Mouse (Mus musculus): ENCODE measurements around the gene Phactr2. TPM values are rescaled to one million over a fixed set of nuclear protein-coding genes. Genes with fewer than 3 reads are reported as not detected.

Phactr2 gene
- polyA plus RNA-seq, 1 experiment from 2014 or later = 70.5 TPM

DNA sequence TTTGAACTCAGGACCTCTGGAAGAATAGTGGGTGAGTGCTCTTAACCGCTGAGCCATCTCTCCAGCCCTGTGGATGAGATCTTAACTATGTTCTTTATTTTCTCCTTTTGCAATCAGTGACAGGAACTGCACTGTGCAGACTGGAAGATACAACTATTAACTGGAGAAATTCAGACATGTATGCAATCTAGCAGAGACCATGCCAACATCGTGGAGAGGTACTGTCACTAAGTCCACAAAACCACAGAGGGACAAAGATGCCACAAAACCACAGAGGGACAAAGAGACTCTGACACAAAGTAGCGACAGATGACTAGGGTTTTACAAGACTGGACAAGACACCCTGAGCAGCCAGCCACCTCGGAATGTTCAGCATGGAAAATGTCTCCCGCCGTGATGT, 30.6 kb downstream of the Phactr2 start:
- Histone ChIP-seq H3K36me3 (ENCODE audit: control insufficient read depth, insufficient read depth, low read length) (no peaks in the 10 kb centered on the region), H3K4me2 (no peak overlapping the region), H3K27me3 (ENCODE audit: control insufficient read depth, insufficient read depth, low read length) (no peaks in the 10 kb centered on the region), H3K4me1 (ENCODE audit: control insufficient read depth, insufficient read depth, low read length) (0 out of 2 replicates have a peak, but pooled peaks cover 3% of the 10 kb centered on the region), H3K9ac (ENCODE audit: low read depth, low read length) (no peak overlapping the region), H3K9me3 (replicated peaks; ENCODE audit: control insufficient read depth, low read length) (no peaks in the 10 kb centered on the region), H3K4me3 (ENCODE audit: low read depth, low read length) (no peak overlapping the region), H3K27ac (ENCODE audit: low read depth, low read length) (no peak overlapping the region)
- WGBS (ENCODE audit: insufficient replicate concordance) = 82% methylated on average over 6 of the region's 6 CpGs
- ATAC-seq (replicated peaks; ENCODE audit: insufficient number of reproducible peaks, low FRiP score, low TSS enrichment) = no peak

DNA sequence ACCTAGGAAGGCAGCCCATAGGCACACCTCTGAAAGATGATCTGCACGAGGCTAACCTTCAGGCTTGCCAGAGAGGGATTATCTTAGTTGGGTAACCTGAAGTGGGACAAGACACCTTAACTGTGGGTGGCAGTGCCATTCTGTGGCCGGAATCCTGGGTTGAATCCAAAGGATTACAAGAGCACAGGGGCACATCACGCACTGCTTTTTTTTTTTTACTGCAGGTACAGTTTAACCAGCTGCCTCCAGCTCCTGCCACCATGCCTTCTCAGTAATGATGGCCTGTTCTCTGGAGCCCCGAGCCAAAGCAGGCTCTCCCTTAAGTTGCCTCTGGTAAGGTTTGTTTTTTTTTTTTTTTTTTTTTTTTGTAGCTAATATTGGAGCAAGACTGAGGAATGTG, 33.9 kb downstream of the Phactr2 start:
- no peak for ATAC-seq (replicated peaks; ENCODE audit: insufficient number of reproducible peaks, low FRiP score, low TSS enrichment)
- Histone ChIP-seq H3K4me1 (ENCODE audit: control insufficient read depth, insufficient read depth, low read length) (peaks cover 5% of the 10 kb centered on the region; the same call in 1 of the 2 replicates), H3K27ac (ENCODE audit: low read depth, low read length) (no peak overlapping the region), H3K4me2 (no peak overlapping the region), H3K27me3 (ENCODE audit: control insufficient read depth, insufficient read depth, low read length) (no peaks in the 10 kb centered on the region), H3K9ac (ENCODE audit: low read depth, low read length) (no peak overlapping the region), H3K4me3 (ENCODE audit: low read depth, low read length) (no peak overlapping the region), H3K9me3 (replicated peaks; ENCODE audit: control insufficient read depth, low read length) (no peaks in the 10 kb centered on the region), H3K36me3 (ENCODE audit: control insufficient read depth, insufficient read depth, low read length) (no peaks in the 10 kb centered on the region)
- WGBS (ENCODE audit: insufficient replicate concordance) = 81% methylated on average over 4 of the region's 4 CpGs

DNA sequence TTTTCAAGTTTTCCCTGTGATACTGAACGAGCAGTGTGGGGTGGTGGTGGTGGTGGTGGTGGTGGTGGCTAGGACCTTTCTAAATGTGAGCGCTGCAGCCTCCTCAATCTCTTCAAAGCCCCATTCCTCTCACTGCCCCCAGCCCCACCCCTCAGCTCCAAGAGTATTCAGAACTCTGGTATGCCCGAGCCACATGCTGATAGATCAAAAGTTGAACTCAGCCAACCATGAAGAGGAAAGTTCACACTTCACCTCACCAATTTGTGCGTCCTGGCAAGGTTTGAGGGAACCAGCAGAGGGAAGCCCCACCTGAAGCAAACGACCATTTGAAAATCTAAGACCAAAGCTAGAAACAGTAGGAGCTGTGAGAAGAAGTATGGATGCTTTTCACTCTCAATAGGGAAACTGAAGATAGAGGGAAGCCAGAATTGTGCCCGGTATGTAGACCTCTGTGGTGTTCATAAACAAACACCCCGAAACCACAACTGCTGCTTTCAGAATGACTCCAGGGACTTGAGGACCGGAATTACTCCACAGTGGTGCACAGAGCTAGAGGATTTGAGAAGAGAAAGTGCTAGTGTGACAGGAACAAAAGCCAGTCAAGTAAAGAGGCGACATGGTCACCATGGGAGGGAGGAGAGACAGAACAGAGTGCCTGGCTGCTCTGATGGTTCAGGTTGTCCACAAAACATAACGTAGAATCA, 35.9 kb downstream of the Phactr2 start:
- Histone ChIP-seq H3K36me3 (ENCODE audit: control insufficient read depth, insufficient read depth, low read length) (no peaks in the 10 kb centered on the region), H3K4me3 (ENCODE audit: low read depth, low read length) (no peak overlapping the region), H3K27ac (ENCODE audit: low read depth, low read length) (no peak overlapping the region), H3K4me1 (ENCODE audit: control insufficient read depth, insufficient read depth, low read length) (peaks cover 5% of the 10 kb centered on the region; the same call in 1 of the 2 replicates), H3K27me3 (ENCODE audit: control insufficient read depth, insufficient read depth, low read length) (no peaks in the 10 kb centered on the region), H3K9me3 (replicated peaks; ENCODE audit: control insufficient read depth, low read length) (no peaks in the 10 kb centered on the region), H3K9ac (ENCODE audit: low read depth, low read length) (no peak overlapping the region), H3K4me2 (no peak overlapping the region)
- no peak for ATAC-seq (replicated peaks; ENCODE audit: insufficient number of reproducible peaks, low FRiP score, low TSS enrichment)
- 74% methylated on average over 10 of the region's 10 CpGs for WGBS (ENCODE audit: insufficient replicate concordance)

DNA sequence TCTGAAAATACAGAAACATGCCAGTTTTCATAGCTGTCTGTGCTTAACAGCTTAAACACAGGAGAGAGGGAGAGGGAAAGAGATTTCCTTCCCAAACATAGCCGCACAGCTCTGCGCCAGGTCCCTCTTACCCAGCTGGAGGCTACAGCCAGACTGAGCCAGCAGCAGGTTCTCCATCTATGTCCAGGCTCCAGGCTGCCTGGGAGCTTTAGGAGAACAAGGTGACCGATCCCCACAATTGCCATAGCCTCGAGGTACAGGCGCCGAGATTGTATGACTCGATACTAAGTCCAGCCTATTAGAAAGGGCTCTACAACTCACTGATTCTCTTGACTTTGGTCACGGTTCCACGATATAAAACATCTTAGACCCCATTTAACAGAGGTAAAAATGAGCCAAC, 37.2 kb downstream of the Phactr2 start:
- Histone ChIP-seq H3K27me3 (ENCODE audit: control insufficient read depth, insufficient read depth, low read length) (no peaks in the 10 kb centered on the region), H3K9me3 (replicated peaks; ENCODE audit: control insufficient read depth, low read length) (no peaks in the 10 kb centered on the region), H3K4me1 (ENCODE audit: control insufficient read depth, insufficient read depth, low read length) (peaks cover 5% of the 10 kb centered on the region; the same call in 1 of the 2 replicates), H3K36me3 (ENCODE audit: control insufficient read depth, insufficient read depth, low read length) (no peaks in the 10 kb centered on the region), H3K4me3 (ENCODE audit: low read depth, low read length) (no peak overlapping the region), H3K9ac (ENCODE audit: low read depth, low read length) (no peak overlapping the region), H3K4me2 (peak overlapping the region; percentile 9; the same call in 1 of the 2 replicates), H3K27ac (ENCODE audit: low read depth, low read length) (no peak overlapping the region)
- WGBS (ENCODE audit: insufficient replicate concordance) = 76% methylated on average over 9 of the region's 9 CpGs
- no peak for ATAC-seq (replicated peaks; ENCODE audit: insufficient number of reproducible peaks, low FRiP score, low TSS enrichment)

DNA sequence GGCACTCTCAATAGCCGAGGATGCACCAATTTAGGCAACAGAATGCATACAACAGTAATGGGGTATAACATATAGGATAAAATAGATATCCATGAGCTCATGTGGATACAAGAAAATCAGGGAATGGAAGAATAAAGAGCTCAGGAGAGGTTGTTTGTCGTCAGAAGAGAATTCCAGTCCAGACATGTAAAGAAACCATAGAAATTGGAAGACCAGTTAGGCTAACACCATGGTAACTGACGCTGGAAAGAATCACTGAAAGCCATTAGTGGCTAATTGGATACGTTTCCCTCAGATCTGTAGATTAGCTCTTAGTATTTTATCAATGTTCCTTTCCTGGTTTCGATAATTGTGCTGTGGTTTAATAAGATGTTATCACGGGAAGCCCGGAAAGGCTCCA, 41.2 kb downstream of the Phactr2 start:
- H3K4me1 ChIP-seq (ENCODE audit: control insufficient read depth, insufficient read depth, low read length) = peaks cover 5% of the 10 kb centered on the region; the same call in 1 of the 2 replicates
- no peak overlapping the region for H3K27ac ChIP-seq (ENCODE audit: low read depth, low read length)
- H3K27me3 ChIP-seq (ENCODE audit: control insufficient read depth, insufficient read depth, low read length) = no peaks in the 10 kb centered on the region
- H3K9me3 ChIP-seq (replicated peaks; ENCODE audit: control insufficient read depth, low read length) = no peaks in the 10 kb centered on the region
- H3K4me2 ChIP-seq = no peak overlapping the region
- no peak for ATAC-seq (replicated peaks; ENCODE audit: insufficient number of reproducible peaks, low FRiP score, low TSS enrichment)
- WGBS (ENCODE audit: insufficient replicate concordance) = 72% methylated on average over 7 of the region's 7 CpGs
- H3K36me3 ChIP-seq (ENCODE audit: control insufficient read depth, insufficient read depth, low read length) = no peaks in the 10 kb centered on the region
- no peak overlapping the region for H3K9ac ChIP-seq (ENCODE audit: low read depth, low read length)
- H3K4me3 ChIP-seq (ENCODE audit: low read depth, low read length) = no peak overlapping the region

DNA sequence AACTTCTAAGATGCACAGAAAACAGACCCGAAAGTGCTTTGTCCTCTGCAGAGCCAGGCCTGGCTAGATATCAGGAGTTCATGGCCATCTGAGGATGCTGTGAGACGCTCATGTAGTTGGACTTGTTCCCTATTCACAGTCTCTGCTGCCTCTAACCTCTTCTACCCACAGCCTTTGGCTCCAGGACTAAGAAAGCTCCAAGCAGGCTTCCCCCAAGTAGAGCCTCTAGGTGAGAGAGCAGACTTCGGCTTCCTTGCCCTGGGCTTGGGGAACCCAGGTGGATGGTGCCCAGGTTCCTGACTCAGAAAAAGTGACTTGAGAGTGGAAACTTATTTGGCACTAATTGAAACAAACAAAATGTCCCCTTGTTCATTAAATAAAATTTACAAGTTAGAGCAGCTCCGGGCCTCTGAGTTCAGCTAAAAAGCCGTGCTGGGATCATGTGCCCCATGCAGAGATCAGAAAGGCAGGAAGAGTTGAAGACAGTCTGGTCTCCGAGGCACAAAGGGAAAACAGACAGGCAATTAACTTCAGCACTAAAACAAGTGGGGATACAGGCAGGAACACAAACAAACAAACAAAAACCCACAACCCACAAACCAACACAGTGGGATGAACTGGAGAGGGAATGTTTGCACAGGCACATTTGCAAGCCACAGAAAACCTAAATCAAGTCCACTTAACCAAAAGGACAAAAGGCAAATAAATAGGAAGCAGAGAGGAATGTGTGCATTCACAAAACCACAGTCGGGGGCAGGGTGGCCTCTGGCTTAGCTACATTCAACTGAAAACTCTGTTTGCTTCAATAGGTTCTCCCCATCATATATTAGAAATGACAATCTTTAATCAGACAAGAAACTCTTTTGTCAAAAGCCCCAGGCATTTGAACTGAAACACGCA, 42.3 kb downstream of the Phactr2 start:
- ATAC-seq (replicated peaks; ENCODE audit: insufficient number of reproducible peaks, low FRiP score, low TSS enrichment) = no peak
- H3K27ac ChIP-seq (ENCODE audit: low read depth, low read length) = no peak overlapping the region
- 45% methylated on average over 8 of the region's 8 CpGs for WGBS (ENCODE audit: insufficient replicate concordance)

DNA sequence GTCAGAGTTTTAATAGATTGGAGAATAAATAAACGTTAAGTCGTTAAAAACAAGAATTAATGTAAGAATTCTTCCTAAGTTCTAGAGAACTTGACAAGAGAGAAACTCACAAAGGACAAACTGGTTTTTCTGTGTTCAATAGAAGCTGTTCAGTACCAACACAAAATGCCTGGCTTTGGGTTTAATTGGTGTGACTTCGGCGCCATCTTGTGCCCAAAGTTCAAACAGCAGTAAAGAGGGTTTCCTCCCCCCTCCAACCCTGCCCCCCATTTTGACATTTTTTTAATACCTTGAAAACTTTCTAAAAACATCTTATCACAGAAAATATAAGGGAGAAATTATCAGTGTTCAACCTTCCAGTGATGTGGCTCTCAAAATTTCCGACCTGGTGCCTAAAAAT, 44.4 kb downstream of the Phactr2 start:
- no peaks in the 10 kb centered on the region; the same call in 1 of the 2 replicates for H3K4me1 ChIP-seq (ENCODE audit: control insufficient read depth, insufficient read depth, low read length)
- H3K9me3 ChIP-seq (replicated peaks; ENCODE audit: control insufficient read depth, low read length) = no peaks in the 10 kb centered on the region
- no peak overlapping the region for H3K9ac ChIP-seq (ENCODE audit: low read depth, low read length)
- H3K27me3 ChIP-seq (ENCODE audit: control insufficient read depth, insufficient read depth, low read length) = no peaks in the 10 kb centered on the region
- ATAC-seq (replicated peaks; ENCODE audit: insufficient number of reproducible peaks, low FRiP score, low TSS enrichment) = no peak
- no peak overlapping the region for H3K27ac ChIP-seq (ENCODE audit: low read depth, low read length)
- WGBS (ENCODE audit: insufficient replicate concordance) = 11% methylated on average over 5 of the region's 5 CpGs
- no peak overlapping the region for H3K4me3 ChIP-seq (ENCODE audit: low read depth, low read length)
- H3K4me2 ChIP-seq = peak overlapping the region; percentile 31
- H3K36me3 ChIP-seq (ENCODE audit: control insufficient read depth, insufficient read depth, low read length) = no peaks in the 10 kb centered on the region

More for the DNA sequence above, 42.3 kb downstream of the Phactr2 start:
- Histone ChIP-seq H3K4me1 (ENCODE audit: control insufficient read depth, insufficient read depth, low read length) (peaks cover 5% of the 10 kb centered on the region; the same call in 1 of the 2 replicates), H3K36me3 (ENCODE audit: control insufficient read depth, insufficient read depth, low read length) (no peaks in the 10 kb centered on the region), H3K9ac (ENCODE audit: low read depth, low read length) (no peak overlapping the region), H3K4me2 (no peak overlapping the region), H3K27me3 (ENCODE audit: control insufficient read depth, insufficient read depth, low read length) (no peaks in the 10 kb centered on the region), H3K9me3 (replicated peaks; ENCODE audit: control insufficient read depth, low read length) (no peaks in the 10 kb centered on the region), H3K4me3 (ENCODE audit: low read depth, low read length) (no peak overlapping the region)

DNA sequence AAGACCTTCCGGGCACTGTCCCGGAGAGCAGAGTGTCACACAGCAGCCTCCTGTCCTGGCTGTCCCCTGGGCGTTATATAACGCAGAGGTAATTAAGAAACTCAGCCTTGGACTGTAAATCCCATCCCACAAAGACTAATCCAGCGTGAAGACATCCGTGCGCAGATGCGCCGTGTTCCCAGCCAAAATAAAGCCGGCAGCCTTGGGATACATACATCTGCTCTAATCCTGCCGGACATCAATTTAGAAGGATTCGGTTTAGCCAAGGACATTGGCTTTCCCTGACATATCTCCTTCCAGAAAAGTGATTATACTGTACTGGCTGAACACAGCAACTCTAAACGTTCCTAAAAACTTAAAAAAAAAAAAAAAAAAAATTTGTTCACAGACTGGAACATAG, 45.0 kb downstream of the Phactr2 start:
- Histone ChIP-seq H3K36me3 (ENCODE audit: control insufficient read depth, insufficient read depth, low read length) (no peaks in the 10 kb centered on the region), H3K4me2 (no peak overlapping the region), H3K9ac (ENCODE audit: low read depth, low read length) (no peak overlapping the region), H3K27ac (ENCODE audit: low read depth, low read length) (no peak overlapping the region), H3K27me3 (ENCODE audit: control insufficient read depth, insufficient read depth, low read length) (no peaks in the 10 kb centered on the region), H3K9me3 (replicated peaks; ENCODE audit: control insufficient read depth, low read length) (no peaks in the 10 kb centered on the region), H3K4me3 (ENCODE audit: low read depth, low read length) (no peak overlapping the region), H3K4me1 (ENCODE audit: control insufficient read depth, insufficient read depth, low read length) (no peaks in the 10 kb centered on the region; the same call in 1 of the 2 replicates)
- no peak for ATAC-seq (replicated peaks; ENCODE audit: insufficient number of reproducible peaks, low FRiP score, low TSS enrichment)
- whole genome bisulfite sequencing (ENCODE audit: insufficient replicate concordance) = 78% methylated on average over 13 of the region's 13 CpGs
